Comparison of ENCODE assay signal across 10 mouse cellular contexts in the genomic region with DNA sequence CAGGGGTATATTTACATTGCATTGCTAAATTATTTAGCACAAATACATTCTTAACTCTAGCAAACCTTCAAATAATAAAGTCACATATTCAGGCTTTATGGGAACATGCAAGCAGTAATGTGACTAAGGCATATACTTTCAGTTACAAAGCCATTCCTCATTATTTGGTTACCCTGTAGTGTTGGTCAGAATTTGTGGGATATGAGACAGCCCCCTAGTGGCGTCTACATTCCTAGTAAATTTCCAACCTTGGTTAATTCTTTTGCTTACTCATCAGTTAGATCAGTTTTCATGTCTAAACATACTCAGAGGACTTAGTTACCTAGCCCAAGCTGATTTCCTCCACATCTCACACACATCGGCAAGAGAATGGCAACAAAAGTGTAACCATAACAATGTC.
DNase-seq lines count a peak whose midpoint lies in the region; ATAC-seq and TF ChIP-seq lines count a peak whose summit lies in the region.
"Had no signal": no experiment of that assay in that cellular context is flagged by ENCODE, and none has a peak within 500 bp of the region (broad histone marks: within the 10 kb centered on the region; RNA-seq: fewer than 3 reads in every experiment).

No protein-coding gene starts in this region.

- no peaks in the 10 kb centered on the region for H3K9me3 ChIP-seq in forebrain, embryonic 11.5 days (ENCODE audit: control insufficient read depth, low read length)
- H3K9me3 ChIP-seq in forebrain, embryonic 10.5 days: no peaks in the 10 kb centered on the region
- H3K9me3 ChIP-seq in lung, embryonic 14.5 days (ENCODE audit: low read depth, low read length): no peaks in the 10 kb centered on the region
- no peaks in the 10 kb centered on the region for H3K9me3 ChIP-seq in forebrain, postnatal 0 days (ENCODE audit: low read length)
- H3K9me3 ChIP-seq in stomach, embryonic 14.5 days (ENCODE audit: control insufficient read depth, low read depth, low read length): no peaks in the 10 kb centered on the region
- H3K9me3 ChIP-seq in intestine, embryonic 16.5 days (ENCODE audit: control insufficient read depth, low read length): no peaks in the 10 kb centered on the region
- H3K9me3 ChIP-seq: G1E; limb, embryonic 12.5 days had no signal

- no peak for TF ChIP-seq POLR2A in lung, adult 2 months (IDR thresholded peaks at IDR 0.05; ENCODE audit: borderline replicate concordance, extremely low read depth, low read depth, low read length)

- no peaks in the 10 kb centered on the region for H3K4me1 ChIP-seq in forebrain, embryonic 11.5 days (replicated peaks; ENCODE audit: control insufficient read depth, insufficient read depth, low read length)
- H3K4me1 ChIP-seq in forebrain, embryonic 10.5 days: no peaks in the 10 kb centered on the region
- H3K4me1 ChIP-seq in lung, embryonic 14.5 days (ENCODE audit: insufficient read depth): no peaks in the 10 kb centered on the region
- H3K4me1 ChIP-seq in lung, adult 2 months (ENCODE audit: control insufficient read depth, insufficient read depth, low read length): no peaks in the 10 kb centered on the region
- no peaks in the 10 kb centered on the region for H3K4me1 ChIP-seq in forebrain, postnatal 0 days (ENCODE audit: insufficient read depth)
- H3K4me1 ChIP-seq in stomach, embryonic 14.5 days (ENCODE audit: control insufficient read depth, insufficient read depth, low read length): no peaks in the 10 kb centered on the region
- H3K4me1 ChIP-seq in intestine, embryonic 16.5 days (ENCODE audit: control insufficient read depth, insufficient read depth, low read length): no peaks in the 10 kb centered on the region
- H3K4me1 ChIP-seq: limb, embryonic 12.5 days had no signal

- TF ChIP-seq CTCF in lung, embryonic 14.5 days (IDR thresholded peaks at IDR 0.05; ENCODE audit: low read depth): peak; percentile 52
- TF ChIP-seq CTCF in lung, adult 2 months (IDR thresholded peaks at IDR 0.05; ENCODE audit: insufficient read depth, low read length): no peak
- TF ChIP-seq CTCF in forebrain, postnatal 0 days (IDR thresholded peaks at IDR 0.05; ENCODE audit: low read depth): peak; percentile 73

- peak; percentile 67 for ATAC-seq in forebrain, embryonic 11.5 days (replicated peaks; ENCODE audit: low FRiP score)
- ATAC-seq in lung, embryonic 14.5 days (ENCODE audit: insufficient read depth): no peak
- peak; percentile 55; the same call in 1 of the 2 replicates for ATAC-seq in forebrain, postnatal 0 days
- 0 out of 2 replicates have a peak, but pooled peaks have one; percentile 33 for ATAC-seq in stomach, embryonic 14.5 days (ENCODE audit: insufficient number of reproducible peaks, insufficient read depth, low FRiP score, low read depth)
- no peak for ATAC-seq in intestine, embryonic 16.5 days

- no peak overlapping the region for H3K4me3 ChIP-seq in forebrain, embryonic 11.5 days (ENCODE audit: low read depth, low read length)
- no peak overlapping the region for H3K4me3 ChIP-seq in forebrain, embryonic 10.5 days
- H3K4me3 ChIP-seq in lung, embryonic 14.5 days (ENCODE audit: low read depth, low read length): no peak overlapping the region
- H3K4me3 ChIP-seq in lung, adult 2 months (replicated peaks; ENCODE audit: extremely low read depth, low read depth, low read length): no peak overlapping the region
- no peak overlapping the region for H3K4me3 ChIP-seq in forebrain, postnatal 0 days (ENCODE audit: low read depth, low read length)
- H3K4me3 ChIP-seq in stomach, embryonic 14.5 days (ENCODE audit: low read depth, low read length): no peak overlapping the region
- no peak overlapping the region for H3K4me3 ChIP-seq in intestine, embryonic 16.5 days (ENCODE audit: low read length)
- H3K4me3 ChIP-seq: limb, embryonic 12.5 days had no signal

- 35% methylated on average over 2 of the region's 2 CpGs for WGBS in forebrain, embryonic 11.5 days
- 41% methylated on average over 2 of the region's 2 CpGs for WGBS in forebrain, embryonic 10.5 days
- 32% methylated on average over 2 of the region's 2 CpGs for WGBS in lung, embryonic 14.5 days
- 28% methylated on average over 2 of the region's 2 CpGs for WGBS in lung, adult 2 months
- WGBS in forebrain, postnatal 0 days: 38% methylated on average over 2 of the region's 2 CpGs
- 28% methylated on average over 2 of the region's 2 CpGs for WGBS in stomach, embryonic 14.5 days
- WGBS in intestine, embryonic 16.5 days: 42% methylated on average over 2 of the region's 2 CpGs

- H3K36me3 ChIP-seq in forebrain, embryonic 11.5 days (ENCODE audit: control insufficient read depth, insufficient read depth, low read length): no peaks in the 10 kb centered on the region
- H3K36me3 ChIP-seq in forebrain, embryonic 10.5 days (replicated peaks): no peaks in the 10 kb centered on the region
- no peaks in the 10 kb centered on the region for H3K36me3 ChIP-seq in lung, embryonic 14.5 days (ENCODE audit: insufficient read depth)
- H3K36me3 ChIP-seq in forebrain, postnatal 0 days (ENCODE audit: insufficient read depth): no peaks in the 10 kb centered on the region
- H3K36me3 ChIP-seq in stomach, embryonic 14.5 days (ENCODE audit: control insufficient read depth, insufficient read depth, low read length): no peaks in the 10 kb centered on the region
- H3K36me3 ChIP-seq in intestine, embryonic 16.5 days (ENCODE audit: control insufficient read depth, insufficient read depth, low read length): no peaks in the 10 kb centered on the region
- H3K36me3 ChIP-seq: G1E; limb, embryonic 12.5 days had no signal

- no peak overlapping the region for H3K4me2 ChIP-seq in forebrain, embryonic 11.5 days (ENCODE audit: low read depth, low read length, severe bottlenecking)
- H3K4me2 ChIP-seq in lung, embryonic 14.5 days: no peak overlapping the region
- no peak overlapping the region for H3K4me2 ChIP-seq in forebrain, postnatal 0 days (ENCODE audit: low read depth)
- H3K4me2 ChIP-seq in stomach, embryonic 14.5 days (replicated peaks; ENCODE audit: low read depth, low read length): no peak overlapping the region
- no peak overlapping the region for H3K4me2 ChIP-seq in intestine, embryonic 16.5 days (ENCODE audit: low read depth, low read length)
- H3K4me2 ChIP-seq: limb, embryonic 12.5 days had no signal

- no peak for DNase-seq in forebrain, embryonic 11.5 days (ENCODE audit: low spot score)
- no peak for DNase-seq in forebrain, embryonic 10.5 days (ENCODE audit: extremely low spot score, low spot score)
- DNase-seq in lung, embryonic 14.5 days: peak; percentile 65
- DNase-seq in lung, adult 2 months: no peak
- peak; percentile 66 for DNase-seq in forebrain, postnatal 0 days
- DNase-seq in spleen, postnatal 4 days (ENCODE audit: low spot score in 2 of 2): no peak

- no peaks in the 10 kb centered on the region for H3K27me3 ChIP-seq in forebrain, embryonic 11.5 days (ENCODE audit: control insufficient read depth, insufficient read depth, low read length)
- no peaks in the 10 kb centered on the region for H3K27me3 ChIP-seq in forebrain, embryonic 10.5 days (ENCODE audit: poor library complexity, severe bottlenecking)
- H3K27me3 ChIP-seq in lung, embryonic 14.5 days (ENCODE audit: insufficient read depth, low read length): no peaks in the 10 kb centered on the region
- no peaks in the 10 kb centered on the region for H3K27me3 ChIP-seq in forebrain, postnatal 0 days (ENCODE audit: insufficient read depth, low read length)
- H3K27me3 ChIP-seq in stomach, embryonic 14.5 days (ENCODE audit: control insufficient read depth, insufficient read depth, low read length): no peaks in the 10 kb centered on the region
- no peaks in the 10 kb centered on the region for H3K27me3 ChIP-seq in intestine, embryonic 16.5 days (replicated peaks; ENCODE audit: control insufficient read depth, insufficient read depth, low read length)
- H3K27me3 ChIP-seq: limb, embryonic 12.5 days had no signal

- H3K9ac ChIP-seq in forebrain, embryonic 11.5 days (ENCODE audit: low read length): no peak overlapping the region
- H3K9ac ChIP-seq in lung, embryonic 14.5 days: no peak overlapping the region
- no peak overlapping the region for H3K9ac ChIP-seq in forebrain, postnatal 0 days
- H3K9ac ChIP-seq in stomach, embryonic 14.5 days (replicated peaks; ENCODE audit: low read depth, low read length): no peak overlapping the region
- H3K9ac ChIP-seq in intestine, embryonic 16.5 days (ENCODE audit: low read depth, low read length): no peak overlapping the region
- H3K9ac ChIP-seq: limb, embryonic 12.5 days had no signal

- H3K27ac ChIP-seq in forebrain, embryonic 11.5 days (ENCODE audit: low read depth, low read length): no peak overlapping the region
- no peak overlapping the region for H3K27ac ChIP-seq in forebrain, embryonic 10.5 days
- H3K27ac ChIP-seq in lung, embryonic 14.5 days (ENCODE audit: low read depth): no peak overlapping the region
- H3K27ac ChIP-seq in forebrain, postnatal 0 days (ENCODE audit: low read depth, low read length): no peak overlapping the region
- no peak overlapping the region for H3K27ac ChIP-seq in stomach, embryonic 14.5 days (ENCODE audit: low read length)
- H3K27ac ChIP-seq in intestine, embryonic 16.5 days (ENCODE audit: low read length): no peak overlapping the region
- H3K27ac ChIP-seq: limb, embryonic 12.5 days had no signal

Comparison
In these comparisons a context has a peak if more than half of its experiments do, and no peak if none do; other contexts are left out.
1. DNase-seq: peak in lung, embryonic 14.5 days (single experiment) and forebrain, postnatal 0 days (single experiment); none in forebrain, embryonic 11.5 days (single experiment), forebrain, embryonic 10.5 days (single experiment), lung, adult 2 months (single experiment) and spleen, postnatal 4 days (0 of 2).
2. ATAC-seq: peak in forebrain, embryonic 11.5 days (single experiment), forebrain, postnatal 0 days (single experiment) and stomach, embryonic 14.5 days (single experiment); none in lung, embryonic 14.5 days (single experiment) and intestine, embryonic 16.5 days (single experiment).